Mouse (Mus musculus): ENCODE measurements around the gene Gng11. TPM values are rescaled to one million over a fixed set of nuclear protein-coding genes. Genes with fewer than 3 reads are reported as not detected.

The Gng11 gene
- total and polyA plus RNA-seq, 3 experiments: not detected

DNA sequence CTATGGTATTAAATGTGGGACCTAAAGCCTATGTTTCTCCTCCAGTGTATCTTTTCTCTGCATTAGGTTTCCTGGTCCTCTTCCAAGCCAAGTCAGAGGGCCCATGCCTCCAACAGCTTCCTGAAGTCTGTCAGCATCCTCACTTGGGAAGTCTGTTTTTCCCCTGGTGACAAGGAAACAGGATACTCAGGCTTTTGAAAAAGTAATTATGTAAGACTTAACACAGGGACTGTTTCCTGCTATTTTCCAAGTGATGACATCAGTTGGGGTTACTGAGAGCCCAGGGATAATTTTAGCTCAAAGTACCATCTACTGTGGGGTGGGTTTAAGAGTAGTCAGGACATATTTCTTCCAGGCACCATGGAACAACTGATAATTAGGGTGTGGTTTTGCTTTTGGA lies 5.8 kb downstream of the Gng11 start:
- no peaks in the 10 kb centered on the region for H3K27me3 ChIP-seq (replicated peaks)
- DNase-seq (ENCODE audit: extremely low read depth): no peak
- H3K4me2 ChIP-seq (ENCODE audit: insufficient read depth, low read depth, poor library complexity, severe bottlenecking): no peak overlapping the region
- no peak overlapping the region for H3K27ac ChIP-seq (ENCODE audit: insufficient read depth, low read depth)
- in situ Hi-C loops (cut with MboI; ENCODE audit: low pct_ligation_motif_present, low pct_unique_long_range_greater_than_20kb, low sequenced_read_pairs) (no loop called here), dilution Hi-C loops (cut with MboI; ENCODE audit: extremely low pct_ligation_motif_present, extremely low pct_unique_long_range_greater_than_20kb, low sequenced_read_pairs) (no loop called here)
- H3K9ac ChIP-seq (ENCODE audit: insufficient read depth, low read depth): no peak overlapping the region
- no peaks in the 10 kb centered on the region for H3K36me3 ChIP-seq (replicated peaks in 1 of 2; ENCODE audit: control insufficient read depth in 1 of 2, insufficient read depth in 1 of 2, low read length in 1 of 2)
- H3K4me3 ChIP-seq (replicated peaks in 1 of 3; ENCODE audit: low read depth in 2 of 3, low read length in 2 of 3, poor library complexity in 1 of 3): no peak overlapping the region
- no peaks in the 10 kb centered on the region for H3K4me1 ChIP-seq (ENCODE audit: control insufficient read depth in 1 of 2, insufficient read depth in 2 of 2)
- no peaks in the 10 kb centered on the region for H3K9me3 ChIP-seq (replicated peaks; ENCODE audit: low read length)
- TF ChIP-seq PAX5 (IDR thresholded peaks at IDR 0.05; ENCODE audit: low read length): no peak
- TF ChIP-seq JUN (IDR thresholded peaks at IDR 0.05; ENCODE audit: insufficient read depth, low read depth, low read length): no peak
- no peak for TF ChIP-seq MAFK (IDR thresholded peaks at IDR 0.05; ENCODE audit: insufficient replicate concordance, low read length)
- TF ChIP-seq NRF1 (IDR thresholded peaks at IDR 0.05; ENCODE audit: low read depth, low read length): no peak
- TF ChIP-seq POLR2A (IDR thresholded peaks at IDR 0.05; ENCODE audit: low read depth, low read length): no peak
- TF ChIP-seq MEF2A (IDR thresholded peaks at IDR 0.05; ENCODE audit: borderline replicate concordance, low read depth, low read length): no peak
- no peak for TF ChIP-seq ZMIZ1 (IDR thresholded peaks at IDR 0.05; ENCODE audit: low read depth, low read length)
- TF ChIP-seq RCOR1 (conservative IDR thresholded peaks at IDR 0.05; ENCODE audit: low read depth, low read length): no peak
- TF ChIP-seq TCF12 (IDR thresholded peaks at IDR 0.05; ENCODE audit: low read depth, low read length): no peak
- H3K79me2 ChIP-seq (replicated peaks; ENCODE audit: control insufficient read depth, extremely low read depth, insufficient read depth, poor library complexity, severe bottlenecking): no peaks in the 10 kb centered on the region

DNA sequence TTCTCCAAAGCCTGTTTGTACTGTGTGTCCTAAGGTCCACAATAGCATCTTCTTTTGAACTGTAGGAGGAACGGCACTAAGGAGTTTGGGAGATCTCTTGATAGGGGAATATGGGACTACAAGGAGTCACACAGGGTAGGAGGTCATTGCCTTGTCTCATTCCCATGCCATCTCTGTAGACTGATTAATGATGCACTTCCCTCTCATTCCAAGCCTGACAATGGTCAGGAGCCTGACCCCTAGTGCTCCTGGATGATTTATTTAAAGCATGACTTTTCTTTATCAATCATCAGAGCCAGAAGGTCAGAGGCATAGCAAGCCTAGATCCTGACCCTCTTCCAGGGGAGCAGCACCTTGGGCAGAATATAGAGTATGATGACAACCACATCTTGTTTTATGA lies 18.9 kb downstream of the Gng11 start:
- Histone ChIP-seq H3K9ac (ENCODE audit: insufficient read depth, low read depth) (no peak overlapping the region), H3K79me2 (replicated peaks; ENCODE audit: control insufficient read depth, extremely low read depth, insufficient read depth, poor library complexity, severe bottlenecking) (no peaks in the 10 kb centered on the region), H3K4me1 (ENCODE audit: control insufficient read depth in 1 of 2, insufficient read depth in 2 of 2) (no peaks in the 10 kb centered on the region), H3K27me3 (replicated peaks) (no peaks in the 10 kb centered on the region), H3K4me2 (ENCODE audit: insufficient read depth, low read depth, poor library complexity, severe bottlenecking) (no peak overlapping the region), H3K36me3 (replicated peaks in 1 of 2; ENCODE audit: control insufficient read depth in 1 of 2, insufficient read depth in 1 of 2, low read length in 1 of 2) (no peaks in the 10 kb centered on the region), H3K4me3 (replicated peaks in 1 of 3; ENCODE audit: low read depth in 2 of 3, low read length in 2 of 3, poor library complexity in 1 of 3) (no peak overlapping the region), H3K27ac (ENCODE audit: insufficient read depth, low read depth) (no peak overlapping the region), H3K9me3 (replicated peaks; ENCODE audit: low read length) (no peaks in the 10 kb centered on the region)
- DNase-seq (ENCODE audit: extremely low read depth): no peak
- dilution Hi-C loops (cut with MboI; ENCODE audit: extremely low pct_ligation_motif_present, extremely low pct_unique_long_range_greater_than_20kb, low sequenced_read_pairs) (no loop called here), in situ Hi-C loops (cut with MboI; ENCODE audit: low pct_ligation_motif_present, low pct_unique_long_range_greater_than_20kb, low sequenced_read_pairs) (no loop called here)
- no peak for TF ChIP-seq E2F4 (IDR thresholded peaks at IDR 0.05; ENCODE audit: insufficient replicate concordance, low read depth, low read length)
- TF ChIP-seq RCOR1 (conservative IDR thresholded peaks at IDR 0.05; ENCODE audit: low read depth, low read length): no peak
- no peak for TF ChIP-seq SIN3A (IDR thresholded peaks at IDR 0.05; ENCODE audit: low read length)
- TF ChIP-seq ELF1 (IDR thresholded peaks at IDR 0.05; ENCODE audit: low read depth, low read length): no peak
- TF ChIP-seq MXI1 (IDR thresholded peaks at IDR 0.05; ENCODE audit: low read depth, low read length): no peak
- no peak for TF ChIP-seq MAZ (IDR thresholded peaks at IDR 0.05; ENCODE audit: low read depth, low read length)
- TF ChIP-seq ZKSCAN1 (IDR thresholded peaks at IDR 0.05; ENCODE audit: borderline replicate concordance, low read depth, low read length): no peak
- TF ChIP-seq JUN (IDR thresholded peaks at IDR 0.05; ENCODE audit: insufficient read depth, low read depth, low read length): no peak
- no peak for TF ChIP-seq SMC3 (IDR thresholded peaks at IDR 0.05; ENCODE audit: low read depth, low read length)
- TF ChIP-seq USF2 (conservative IDR thresholded peaks at IDR 0.05; ENCODE audit: low read depth, low read length): no peak
